Mouse (Mus musculus): ENCODE data around the gene Myo1c. TPM values are rescaled to one million over a fixed set of nuclear protein-coding genes. Genes with fewer than 3 reads are reported as not detected.

Myo1c gene
- polyA plus RNA-seq, 1 experiment from 2014 or later, result 10.8 TPM

DNA sequence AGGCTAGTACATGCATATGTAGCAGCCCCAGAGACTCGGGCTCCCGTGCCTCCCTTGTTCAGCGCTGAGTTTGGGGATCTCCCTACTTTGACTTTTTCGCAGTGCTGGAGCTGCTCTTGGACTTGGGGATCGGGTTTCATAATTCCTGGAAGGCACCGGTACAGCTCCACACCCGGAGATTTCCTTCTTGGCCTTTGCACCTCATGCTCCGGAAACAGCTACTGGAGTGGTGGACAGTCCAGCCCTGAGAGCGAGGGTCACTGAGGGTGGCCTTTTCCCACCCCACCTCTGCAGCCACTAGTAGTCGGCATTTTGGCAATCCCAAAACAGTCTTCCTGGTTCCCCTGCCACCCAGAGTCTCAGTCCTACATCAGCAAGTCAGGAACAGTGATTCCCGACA lies 15.0 kb upstream of the Myo1c start:
- no peaks in the 10 kb centered on the region for H3K27me3 ChIP-seq (ENCODE audit: control insufficient read depth, insufficient read depth, low read depth, low read length)
- no peak overlapping the region for H3K4me3 ChIP-seq (ENCODE audit: low read depth, low read length)
- ATAC-seq, result no peak
- WGBS, result 80% methylated on average over 11 of the region's 11 CpGs
- H3K27ac ChIP-seq (ENCODE audit: low read length), result no peak overlapping the region
- H3K36me3 ChIP-seq (ENCODE audit: control insufficient read depth, insufficient read depth, low read length), result peaks cover 14% of the 10 kb centered on the region
- peaks cover 14% of the 10 kb centered on the region for H3K4me1 ChIP-seq (ENCODE audit: control insufficient read depth, insufficient read depth, low read length)
- H3K4me2 ChIP-seq (ENCODE audit: low read length), result no peak overlapping the region
- H3K9me3 ChIP-seq (replicated peaks; ENCODE audit: control insufficient read depth, low read length, poor library complexity, severe bottlenecking), result no peaks in the 10 kb centered on the region
- H3K9ac ChIP-seq (ENCODE audit: low read depth, low read length), result no peak overlapping the region

DNA sequence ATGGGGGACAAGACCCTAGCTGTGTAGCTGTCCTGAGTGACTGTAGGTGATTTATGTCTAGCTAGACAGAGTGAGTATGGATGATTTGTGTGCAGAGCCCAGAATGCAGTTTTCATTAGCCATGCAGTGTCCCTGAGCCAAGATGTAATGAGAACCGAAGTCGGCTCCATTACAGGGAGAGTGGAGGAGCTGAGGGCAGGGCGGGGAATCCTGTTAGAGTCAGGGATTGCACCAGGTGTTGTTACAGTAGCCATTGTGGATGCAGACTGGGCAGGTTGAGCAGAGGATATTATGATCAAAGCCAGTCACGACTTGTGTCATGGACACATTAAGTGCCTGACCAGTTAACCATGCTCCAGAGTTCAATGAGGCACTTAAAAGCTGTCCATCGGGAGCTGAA lies 7.0 kb upstream of the Myo1c start:
- no peak overlapping the region for H3K4me3 ChIP-seq (ENCODE audit: low read depth, low read length)
- 80% methylated on average over 5 of the region's 5 CpGs for WGBS
- H3K9me3 ChIP-seq (replicated peaks; ENCODE audit: control insufficient read depth, low read length, poor library complexity, severe bottlenecking), result no peaks in the 10 kb centered on the region
- no peak overlapping the region for H3K4me2 ChIP-seq (ENCODE audit: low read length)
- H3K36me3 ChIP-seq (ENCODE audit: control insufficient read depth, insufficient read depth, low read length), result no peaks in the 10 kb centered on the region; the same call in 1 of the 2 replicates
- H3K27me3 ChIP-seq (ENCODE audit: control insufficient read depth, insufficient read depth, low read depth, low read length), result no peaks in the 10 kb centered on the region
- H3K27ac ChIP-seq (ENCODE audit: low read length), result no peak overlapping the region
- H3K4me1 ChIP-seq (ENCODE audit: control insufficient read depth, insufficient read depth, low read length), result peaks cover 2% of the 10 kb centered on the region; the same call in 1 of the 2 replicates
- H3K9ac ChIP-seq (ENCODE audit: low read depth, low read length), result no peak overlapping the region
- no peak for ATAC-seq

DNA sequence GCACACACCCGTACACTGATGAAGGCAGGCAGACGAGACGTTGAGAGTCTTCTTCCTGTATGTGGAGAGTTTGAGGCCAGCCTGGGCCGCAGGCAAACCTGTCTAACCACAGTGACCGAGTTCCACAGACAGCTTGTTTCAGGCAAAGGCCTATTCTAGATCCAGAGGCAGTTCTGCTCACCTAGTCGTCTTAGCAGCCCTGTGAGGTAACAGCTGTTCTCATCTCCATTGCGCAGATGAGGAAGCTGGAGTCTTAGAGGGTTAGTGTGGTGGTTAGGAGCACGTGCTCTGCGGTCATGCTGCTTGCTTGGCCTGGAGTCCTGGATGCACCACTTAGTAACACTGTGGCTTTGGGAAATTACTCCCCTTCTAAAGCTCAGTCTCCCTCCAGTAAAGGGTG lies 5.6 kb upstream of the Myo1c start:
- H3K36me3 ChIP-seq (ENCODE audit: control insufficient read depth, insufficient read depth, low read length), result no peaks in the 10 kb centered on the region
- no peaks in the 10 kb centered on the region for H3K9me3 ChIP-seq (replicated peaks; ENCODE audit: control insufficient read depth, low read length, poor library complexity, severe bottlenecking)
- ATAC-seq, result no peak
- H3K4me2 ChIP-seq (ENCODE audit: low read length), result no peak overlapping the region
- H3K27me3 ChIP-seq (ENCODE audit: control insufficient read depth, insufficient read depth, low read depth, low read length), result no peaks in the 10 kb centered on the region
- H3K9ac ChIP-seq (ENCODE audit: low read depth, low read length), result no peak overlapping the region
- H3K4me3 ChIP-seq (ENCODE audit: low read depth, low read length), result no peak overlapping the region
- no peak overlapping the region for H3K27ac ChIP-seq (ENCODE audit: low read length)
- WGBS, result 80% methylated on average over 9 of the region's 9 CpGs
- peaks cover 2% of the 10 kb centered on the region; the same call in 1 of the 2 replicates for H3K4me1 ChIP-seq (ENCODE audit: control insufficient read depth, insufficient read depth, low read length)

DNA sequence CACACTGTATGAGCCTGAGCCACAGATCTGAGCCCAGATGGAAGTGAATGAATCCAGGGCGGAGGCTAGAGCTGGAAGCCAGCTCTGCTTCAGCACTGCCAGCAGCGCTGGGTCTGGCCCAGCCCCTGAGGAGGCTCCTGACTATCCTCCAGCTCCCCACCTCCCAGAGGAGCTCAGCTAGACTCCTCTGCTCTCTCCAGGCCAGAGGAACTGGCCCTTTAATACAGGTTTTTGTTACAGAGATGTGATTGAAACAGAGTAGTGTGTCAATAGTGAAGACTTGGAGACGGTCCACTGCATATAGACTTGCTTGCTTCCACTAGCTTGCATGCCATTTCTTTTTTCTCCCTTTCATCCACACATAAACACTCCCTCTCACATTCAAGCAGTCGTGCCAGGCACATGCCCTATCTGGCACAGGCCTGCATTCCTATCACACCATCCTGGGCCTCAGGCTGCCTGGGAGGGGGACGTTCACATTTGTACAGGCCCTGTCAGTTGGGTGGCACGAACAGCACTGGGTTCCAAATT lies 2.6 kb upstream of the Myo1c start:
- no peaks in the 10 kb centered on the region; the same call in 1 of the 2 replicates for H3K27me3 ChIP-seq (ENCODE audit: control insufficient read depth, insufficient read depth, low read depth, low read length)
- H3K27ac ChIP-seq (ENCODE audit: low read length), result no peak overlapping the region
- no peaks in the 10 kb centered on the region for H3K9me3 ChIP-seq (replicated peaks; ENCODE audit: control insufficient read depth, low read length, poor library complexity, severe bottlenecking)

DNA sequence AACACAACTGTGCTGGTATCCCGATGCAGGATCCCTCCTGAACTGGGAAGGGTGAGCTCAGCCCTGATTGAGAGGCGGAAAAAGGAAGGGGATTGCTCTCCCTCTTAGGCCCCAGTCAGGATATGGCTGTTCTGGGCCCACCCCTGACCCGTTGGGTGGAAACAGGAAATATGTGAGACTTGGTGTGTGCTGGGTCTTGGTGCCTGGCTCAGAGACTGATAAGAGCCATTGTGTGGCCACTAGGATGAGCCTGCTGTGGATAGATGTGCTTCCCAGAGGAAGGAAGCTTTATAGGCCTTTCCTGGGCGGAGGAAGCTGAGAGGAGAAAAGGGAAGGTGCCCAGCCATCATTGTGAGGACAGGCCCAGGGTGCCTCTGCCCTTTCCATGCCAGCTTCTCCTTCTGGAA lies 1.1 kb upstream of the Myo1c start:
- 83% methylated on average over 4 of the region's 4 CpGs for WGBS
- H3K27me3 ChIP-seq (ENCODE audit: control insufficient read depth, insufficient read depth, low read depth, low read length), result peaks cover 6% of the 10 kb centered on the region
- H3K27ac ChIP-seq (ENCODE audit: low read length), result no peak overlapping the region
- H3K9ac ChIP-seq (ENCODE audit: low read depth, low read length), result no peak overlapping the region
- no peak overlapping the region for H3K4me2 ChIP-seq (ENCODE audit: low read length)
- H3K36me3 ChIP-seq (ENCODE audit: control insufficient read depth, insufficient read depth, low read length), result no peaks in the 10 kb centered on the region
- no peak overlapping the region for H3K4me3 ChIP-seq (ENCODE audit: low read depth, low read length)
- no peak for ATAC-seq
- H3K4me1 ChIP-seq (ENCODE audit: control insufficient read depth, insufficient read depth, low read length), result peaks cover 19% of the 10 kb centered on the region
- H3K9me3 ChIP-seq (replicated peaks; ENCODE audit: control insufficient read depth, low read length, poor library complexity, severe bottlenecking), result no peaks in the 10 kb centered on the region

More for the DNA sequence above, 2.6 kb upstream of the Myo1c start:
- 54% methylated on average over 6 of the region's 6 CpGs for WGBS
- H3K4me2 ChIP-seq (ENCODE audit: low read length), result no peak overlapping the region
- no peak overlapping the region for H3K9ac ChIP-seq (ENCODE audit: low read depth, low read length)
- no peak overlapping the region for H3K4me3 ChIP-seq (ENCODE audit: low read depth, low read length)
- H3K4me1 ChIP-seq (ENCODE audit: control insufficient read depth, insufficient read depth, low read length), result peaks cover 12% of the 10 kb centered on the region
- H3K36me3 ChIP-seq (ENCODE audit: control insufficient read depth, insufficient read depth, low read length), result no peaks in the 10 kb centered on the region
- ATAC-seq, result peak; percentile 68

DNA sequence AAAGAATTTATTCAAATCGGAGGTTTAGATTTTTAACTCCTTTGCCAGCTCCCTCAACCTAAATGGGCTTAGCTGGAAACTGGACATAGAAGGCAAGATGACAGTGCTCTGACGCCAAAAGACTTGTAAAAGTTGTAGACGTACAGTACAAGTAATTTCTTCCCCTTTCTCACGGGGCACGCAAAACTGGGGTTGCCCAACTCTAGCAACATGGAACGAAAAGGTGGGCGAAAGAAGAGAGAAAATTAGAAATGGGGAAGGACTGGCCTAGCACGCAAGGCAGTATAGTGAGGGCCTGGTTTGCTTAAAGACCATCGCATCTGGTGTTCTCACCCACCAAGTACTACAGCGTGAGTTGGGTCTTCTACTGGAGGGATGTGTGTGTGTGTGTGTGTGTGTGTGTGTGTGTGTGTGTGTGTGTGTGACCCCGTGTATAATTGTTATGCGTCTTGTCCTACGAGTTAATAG lies 688 bp downstream of the Myo1c start:
- no peak overlapping the region for H3K27ac ChIP-seq (ENCODE audit: low read length)
- 42% methylated on average over 13 of the region's 13 CpGs for WGBS
- ATAC-seq, result no peak

DNA sequence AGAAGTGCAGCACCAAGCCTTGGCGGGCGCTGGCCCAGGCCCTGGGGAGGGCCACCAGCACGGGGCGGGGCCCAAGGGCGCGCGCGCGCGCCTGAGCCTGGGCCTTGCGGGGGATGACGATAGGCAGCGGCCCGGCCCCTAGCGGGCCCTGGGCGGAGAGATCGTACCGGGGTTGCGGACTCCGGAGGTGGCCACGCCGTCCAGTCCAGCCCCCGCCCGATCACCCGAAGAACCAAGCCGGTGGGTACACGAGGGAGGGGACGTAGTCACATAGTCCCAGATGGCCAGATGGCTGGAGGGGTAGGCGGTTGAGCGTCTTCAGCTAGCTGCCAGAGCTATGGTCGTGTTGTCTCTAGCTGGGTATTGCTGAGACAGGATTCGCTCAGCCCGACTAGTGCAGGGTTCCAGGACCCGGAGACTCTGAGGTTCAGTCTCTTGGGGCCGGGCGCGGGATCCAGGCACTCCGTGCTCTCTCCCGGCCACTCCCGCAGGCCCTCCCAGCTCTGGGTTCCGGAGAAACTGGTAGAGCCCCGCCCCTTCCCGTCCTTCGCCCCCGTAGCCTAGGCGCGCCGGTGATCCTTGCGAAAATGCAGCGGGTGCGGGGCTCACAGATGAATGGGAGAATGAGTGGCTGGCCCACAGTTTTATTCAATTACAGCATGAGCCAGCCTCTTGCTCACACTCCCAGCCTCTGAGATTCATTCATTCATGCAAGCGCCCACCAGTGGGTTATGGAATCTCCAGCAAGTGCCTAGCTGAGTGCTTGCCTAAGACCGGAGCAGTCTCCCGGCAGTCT lies 1.3 kb downstream of the Myo1c start:
- Histone ChIP-seq H3K4me3 (ENCODE audit: low read depth, low read length) (peak overlapping the region; percentile 55), H3K4me1 (ENCODE audit: control insufficient read depth, insufficient read depth, low read length) (peaks cover 27% of the 10 kb centered on the region), H3K36me3 (ENCODE audit: control insufficient read depth, insufficient read depth, low read length) (no peaks in the 10 kb centered on the region), H3K9me3 (replicated peaks; ENCODE audit: control insufficient read depth, low read length, poor library complexity, severe bottlenecking) (no peaks in the 10 kb centered on the region), H3K27ac (ENCODE audit: low read length) (peak overlapping the region; percentile 39; the same call in 1 of the 2 replicates), H3K27me3 (ENCODE audit: control insufficient read depth, insufficient read depth, low read depth, low read length) (peaks cover 20% of the 10 kb centered on the region), H3K4me2 (ENCODE audit: low read length) (peak overlapping the region; percentile 81), H3K9ac (ENCODE audit: low read depth, low read length) (peak overlapping the region; percentile 74)
- under 1% methylated on average over 54 of the region's 54 CpGs for WGBS
- peak; percentile 52 for ATAC-seq

More for the DNA sequence above, 688 bp downstream of the Myo1c start:
- Histone ChIP-seq H3K36me3 (ENCODE audit: control insufficient read depth, insufficient read depth, low read length) (no peaks in the 10 kb centered on the region), H3K4me3 (ENCODE audit: low read depth, low read length) (peak overlapping the region; percentile 55), H3K9ac (ENCODE audit: low read depth, low read length) (peak overlapping the region; percentile 74), H3K27me3 (ENCODE audit: control insufficient read depth, insufficient read depth, low read depth, low read length) (peaks cover 20% of the 10 kb centered on the region), H3K4me2 (ENCODE audit: low read length) (peak overlapping the region; percentile 81), H3K9me3 (replicated peaks; ENCODE audit: control insufficient read depth, low read length, poor library complexity, severe bottlenecking) (no peaks in the 10 kb centered on the region), H3K4me1 (ENCODE audit: control insufficient read depth, insufficient read depth, low read length) (peaks cover 27% of the 10 kb centered on the region)

DNA sequence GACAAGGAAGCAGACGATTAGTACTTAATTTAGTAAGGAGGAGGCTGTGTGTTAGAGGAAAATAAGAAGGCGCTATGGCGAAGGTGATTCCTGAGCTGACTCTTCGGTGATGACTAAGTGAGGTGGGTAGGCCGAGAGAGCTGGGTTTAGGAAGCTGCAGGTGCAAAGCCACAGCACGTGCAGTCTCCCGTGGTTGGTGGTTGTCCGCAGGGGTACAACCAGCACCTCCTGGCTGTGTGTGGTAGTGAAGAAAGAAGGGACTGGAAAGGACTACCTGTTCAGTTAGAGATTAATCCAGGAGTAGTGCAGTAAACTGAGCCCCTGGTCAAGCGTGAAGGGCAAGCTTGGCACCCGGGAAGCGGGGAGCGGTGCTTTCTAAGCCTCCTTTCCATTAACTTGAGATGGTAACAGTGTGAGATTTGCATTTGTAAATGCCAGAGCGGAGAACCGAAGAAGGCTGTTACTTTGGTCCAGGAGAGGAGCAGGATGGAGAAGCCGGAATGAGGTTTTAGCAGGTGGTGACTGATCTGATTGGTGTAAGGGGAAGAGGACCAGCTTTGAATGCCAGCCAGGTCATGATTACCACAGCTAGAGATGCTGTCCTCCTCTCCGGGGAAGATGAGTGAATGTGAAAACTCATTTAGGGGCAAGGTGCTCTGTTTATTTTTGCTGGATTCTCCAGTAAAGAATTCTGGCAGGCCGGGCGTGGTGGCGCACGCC lies 2.1 kb downstream of the Myo1c start:
- WGBS, result 25% methylated on average over 20 of the region's 20 CpGs
- peaks cover 25% of the 10 kb centered on the region for H3K4me1 ChIP-seq (ENCODE audit: control insufficient read depth, insufficient read depth, low read length)
- peak overlapping the region; percentile 31; the same call in 1 of the 2 replicates for H3K9ac ChIP-seq (ENCODE audit: low read depth, low read length)
- no peak overlapping the region for H3K27ac ChIP-seq (ENCODE audit: low read length)
- no peaks in the 10 kb centered on the region for H3K9me3 ChIP-seq (replicated peaks; ENCODE audit: control insufficient read depth, low read length, poor library complexity, severe bottlenecking)
- H3K4me3 ChIP-seq (ENCODE audit: low read depth, low read length), result peak overlapping the region; percentile 55
- no peak for ATAC-seq
- H3K4me2 ChIP-seq (ENCODE audit: low read length), result peak overlapping the region; percentile 81
- H3K36me3 ChIP-seq (ENCODE audit: control insufficient read depth, insufficient read depth, low read length), result no peaks in the 10 kb centered on the region
- H3K27me3 ChIP-seq (ENCODE audit: control insufficient read depth, insufficient read depth, low read depth, low read length), result peaks cover 20% of the 10 kb centered on the region
